Mouse (Mus musculus): ENCODE data around the gene Zfp804b. TPM values are rescaled to one million over a fixed set of nuclear protein-coding genes. Genes with fewer than 3 reads are reported as not detected.

Zfp804b gene
- total and polyA plus RNA-seq, 3 experiments: 0.02 to 0.09 (median 0.07) TPM

Other genes with a start within 250 kb of the Zfp804b start
- gene Tex47, start 40.6 kb downstream of the Zfp804b start, total RNA-seq (2021): not detected
- not detected in 2 replicates for gene Tex47, start 40.6 kb downstream of the Zfp804b start, polyA plus RNA-seq (2012; rRNA removed)

Measured in adrenal gland, adult 2 months (tissue).